Mouse (Mus musculus): ENCODE data around the gene Speg. TPM values are rescaled to one million over a fixed set of nuclear protein-coding genes. Genes with fewer than 3 reads are reported as not detected.

Gene Speg
- total and polyA plus RNA-seq, 2 experiments from 2014 or later, result 22.0 to 62.9 TPM

DNA sequence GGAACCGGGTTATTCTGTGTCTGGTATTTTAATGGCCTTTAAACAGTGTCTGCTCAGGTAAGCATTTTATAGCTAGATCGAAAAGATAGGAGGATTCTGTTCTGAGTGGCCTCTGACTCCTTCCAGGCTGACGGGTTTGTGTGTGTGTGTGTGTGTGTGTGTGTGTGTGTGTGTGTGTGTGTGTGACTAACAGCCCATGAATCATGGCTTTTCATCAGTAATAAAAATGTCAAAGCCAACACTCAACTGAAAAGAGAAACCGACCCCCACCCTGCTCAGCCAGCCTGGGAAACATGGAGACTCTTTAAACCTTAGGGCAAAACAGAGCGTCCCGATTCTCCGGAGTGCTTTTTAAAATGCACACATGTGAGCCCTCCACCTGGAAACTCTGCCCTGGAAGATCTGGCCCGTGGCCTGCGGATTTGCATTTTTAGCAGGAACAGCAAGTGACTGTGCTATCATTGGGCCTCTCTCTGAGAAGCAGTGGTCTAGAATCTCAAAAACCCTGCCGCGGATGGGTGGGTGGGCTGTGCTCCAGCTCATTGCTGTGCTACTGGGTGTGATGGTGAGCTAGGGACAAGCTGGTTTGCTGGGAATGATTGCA lies 36.9 kb upstream of the Speg start:
- no peak for TF ChIP-seq CTCF (IDR thresholded peaks at IDR 0.05)
- DNase-seq (ENCODE audit: low spot score) (peak; percentile 24), ATAC-seq (ENCODE audit: low FRiP score) (peak; percentile 48; the same call in 1 of the 2 replicates)
- Histone ChIP-seq H3K27me3 (ENCODE audit: insufficient read depth, low read length) (no peaks in the 10 kb centered on the region), H3K9ac (replicated peaks; ENCODE audit: low read length, poor library complexity, severe bottlenecking) (no peak overlapping the region), H3K27ac (ENCODE audit: low read depth, low read length) (peak overlapping the region; percentile 32; the same call in 1 of the 2 replicates), H3K36me3 (ENCODE audit: insufficient read depth, low read length) (no peaks in the 10 kb centered on the region), H3K9me3 (ENCODE audit: low read length) (no peaks in the 10 kb centered on the region), H3K4me3 (ENCODE audit: low read depth, low read length) (no peak overlapping the region), H3K4me2 (ENCODE audit: low read depth, low read length, poor library complexity, severe bottlenecking) (no peak overlapping the region), H3K4me1 (ENCODE audit: insufficient read depth, low read length) (peaks cover 10% of the 10 kb centered on the region)
- WGBS, result 14% methylated on average over 11 of the region's 11 CpGs

DNA sequence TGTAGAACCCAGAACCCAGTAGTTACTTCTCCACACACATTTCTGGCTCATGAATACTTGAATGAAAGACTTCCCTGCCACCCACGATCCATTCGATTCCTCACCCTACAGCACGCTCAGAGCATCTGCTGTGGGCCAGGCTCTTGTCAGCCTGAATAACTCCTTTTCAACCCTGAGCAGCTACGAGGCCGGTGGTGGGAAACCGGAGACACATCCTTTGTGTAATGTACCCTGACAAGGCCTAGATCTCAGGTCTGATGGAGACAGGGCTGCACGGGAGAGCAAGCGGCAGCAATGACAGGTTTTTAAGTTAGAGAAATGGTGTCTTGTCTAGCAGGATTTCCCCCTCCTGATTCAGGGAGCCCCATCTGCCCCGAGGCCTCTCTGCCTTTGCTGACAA lies 35.8 kb upstream of the Speg start:
- Histone ChIP-seq H3K27ac (ENCODE audit: low read depth, low read length) (peak overlapping the region; percentile 8; the same call in 1 of the 2 replicates), H3K9ac (replicated peaks; ENCODE audit: low read length, poor library complexity, severe bottlenecking) (no peak overlapping the region), H3K4me3 (ENCODE audit: low read depth, low read length) (no peak overlapping the region), H3K4me2 (ENCODE audit: low read depth, low read length, poor library complexity, severe bottlenecking) (no peak overlapping the region), H3K27me3 (ENCODE audit: insufficient read depth, low read length) (no peaks in the 10 kb centered on the region), H3K9me3 (ENCODE audit: low read length) (no peaks in the 10 kb centered on the region), H3K36me3 (ENCODE audit: insufficient read depth, low read length) (no peaks in the 10 kb centered on the region), H3K4me1 (ENCODE audit: insufficient read depth, low read length) (peaks cover 10% of the 10 kb centered on the region)
- DNase-seq (ENCODE audit: low spot score) (peak; percentile 24), ATAC-seq (ENCODE audit: low FRiP score) (peak; percentile 35; the same call in 1 of the 2 replicates)
- TF ChIP-seq CTCF (IDR thresholded peaks at IDR 0.05), result no peak
- WGBS, result 22% methylated on average over 9 of the region's 9 CpGs

DNA sequence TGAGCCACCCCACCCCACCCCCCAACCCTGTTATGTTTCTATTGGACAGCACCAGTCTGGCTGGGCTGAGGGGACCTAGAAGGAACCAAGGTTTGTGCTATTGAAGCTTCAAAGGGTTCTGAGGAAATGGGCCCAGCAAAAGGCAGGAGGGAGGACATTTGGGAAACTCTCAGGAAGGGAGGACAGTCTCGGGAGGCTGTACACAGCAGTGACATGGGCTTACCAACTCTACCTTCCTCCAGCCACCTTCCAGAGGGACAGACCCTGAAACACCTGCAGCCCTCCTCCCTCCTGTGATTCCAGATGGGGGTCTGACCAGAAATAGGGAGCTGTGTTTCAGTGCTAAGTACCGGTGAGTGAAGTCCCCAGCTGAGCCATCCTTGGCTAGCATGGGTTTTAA lies 34.6 kb upstream of the Speg start:
- H3K4me1 ChIP-seq (ENCODE audit: insufficient read depth, low read length), result peaks cover 10% of the 10 kb centered on the region
- H3K4me2 ChIP-seq (ENCODE audit: low read depth, low read length, poor library complexity, severe bottlenecking), result no peak overlapping the region
- H3K36me3 ChIP-seq (ENCODE audit: insufficient read depth, low read length), result no peaks in the 10 kb centered on the region

DNA sequence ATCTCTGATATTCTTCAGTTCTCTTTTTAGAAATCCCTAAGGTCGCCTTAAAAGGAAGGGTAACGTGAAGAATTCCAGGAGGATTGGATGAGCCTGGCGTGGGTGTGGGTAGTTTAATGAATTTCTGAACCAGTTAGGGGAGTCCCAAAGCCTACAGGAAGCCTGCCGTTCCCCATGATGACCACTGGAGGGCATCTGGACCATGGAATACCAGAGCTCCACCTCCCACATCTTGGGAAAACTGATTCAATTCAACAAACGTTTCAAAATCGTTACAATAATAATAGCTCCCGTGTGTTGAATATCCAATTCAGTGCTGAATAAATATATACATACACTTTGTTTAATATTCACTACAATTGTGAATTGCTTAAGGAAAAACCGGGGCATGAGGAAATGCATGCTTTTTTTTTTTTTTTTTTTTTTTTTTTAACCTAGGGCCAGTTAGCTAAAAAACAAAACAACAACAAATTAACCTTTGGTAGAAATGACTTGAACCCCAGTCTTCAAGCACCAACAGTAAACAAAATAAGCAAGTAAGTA lies 32.2 kb upstream of the Speg start:
- Histone ChIP-seq H3K4me2 (ENCODE audit: low read depth, low read length, poor library complexity, severe bottlenecking) (no peak overlapping the region), H3K36me3 (ENCODE audit: insufficient read depth, low read length) (no peaks in the 10 kb centered on the region), H3K4me3 (ENCODE audit: low read depth, low read length) (no peak overlapping the region), H3K27me3 (ENCODE audit: insufficient read depth, low read length) (no peaks in the 10 kb centered on the region), H3K9me3 (ENCODE audit: low read length) (no peaks in the 10 kb centered on the region), H3K4me1 (ENCODE audit: insufficient read depth, low read length) (peaks cover 10% of the 10 kb centered on the region), H3K27ac (ENCODE audit: low read depth, low read length) (no peak overlapping the region), H3K9ac (replicated peaks; ENCODE audit: low read length, poor library complexity, severe bottlenecking) (no peak overlapping the region)
- DNase-seq (ENCODE audit: low spot score), result peak; percentile 92
- TF ChIP-seq CTCF (IDR thresholded peaks at IDR 0.05), result peak; percentile 95
- ATAC-seq (ENCODE audit: low FRiP score), result peak; percentile 64; the same call in 1 of the 2 replicates
- WGBS, result 2% methylated on average over 8 of the region's 8 CpGs

More for the DNA sequence above, 34.6 kb upstream of the Speg start:
- H3K9ac ChIP-seq (replicated peaks; ENCODE audit: low read length, poor library complexity, severe bottlenecking), result no peak overlapping the region
- no peak overlapping the region for H3K27ac ChIP-seq (ENCODE audit: low read depth, low read length)
- no peaks in the 10 kb centered on the region for H3K9me3 ChIP-seq (ENCODE audit: low read length)
- H3K27me3 ChIP-seq (ENCODE audit: insufficient read depth, low read length), result no peaks in the 10 kb centered on the region
- ATAC-seq (ENCODE audit: low FRiP score) (no peak), DNase-seq (ENCODE audit: low spot score) (no peak)
- H3K4me3 ChIP-seq (ENCODE audit: low read depth, low read length), result no peak overlapping the region
- WGBS, result 78% methylated on average over 2 of the region's 2 CpGs
- TF ChIP-seq CTCF (IDR thresholded peaks at IDR 0.05), result no peak

DNA sequence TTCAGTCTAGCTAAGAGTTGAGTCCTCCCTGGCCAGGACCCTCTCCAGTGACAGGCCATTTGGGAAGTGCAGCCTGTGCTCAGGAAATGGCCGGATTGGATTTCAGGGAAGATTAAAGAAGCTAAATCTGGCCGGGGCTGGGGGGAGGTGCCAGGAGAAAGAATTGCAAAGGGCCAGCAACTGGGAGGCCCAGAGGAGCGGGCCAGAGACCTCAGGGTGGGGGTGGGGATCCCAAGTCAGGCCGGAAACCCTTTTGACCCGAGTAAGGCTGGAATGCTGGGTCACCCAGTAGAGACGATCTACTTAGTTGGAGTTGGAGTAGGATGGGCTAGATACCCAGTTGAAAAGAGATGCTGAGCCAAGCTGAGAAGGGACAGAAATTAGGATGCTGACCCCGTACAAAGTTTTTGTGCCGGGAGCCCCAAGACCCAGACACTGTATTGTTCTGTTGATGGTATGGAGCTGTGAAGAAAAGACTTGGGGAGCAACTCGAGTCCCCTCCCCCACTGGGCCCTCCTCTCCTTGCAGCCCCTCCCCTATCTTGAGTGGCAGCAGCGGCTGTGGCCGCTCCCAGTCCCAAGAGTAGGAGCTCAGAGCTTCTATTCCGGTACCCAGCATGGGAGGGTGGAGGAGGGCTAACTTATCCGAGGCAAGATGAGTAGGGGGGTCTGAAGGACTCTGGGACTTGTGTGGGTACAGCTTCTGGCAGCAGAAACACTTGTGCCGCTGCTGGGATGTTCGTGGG lies 30.6 kb upstream of the Speg start:
- no peak for TF ChIP-seq CTCF (IDR thresholded peaks at IDR 0.05)
- Histone ChIP-seq H3K27me3 (ENCODE audit: insufficient read depth, low read length) (no peaks in the 10 kb centered on the region), H3K9me3 (ENCODE audit: low read length) (no peaks in the 10 kb centered on the region), H3K27ac (ENCODE audit: low read depth, low read length) (no peak overlapping the region), H3K4me2 (ENCODE audit: low read depth, low read length, poor library complexity, severe bottlenecking) (no peak overlapping the region), H3K4me1 (ENCODE audit: insufficient read depth, low read length) (no peaks in the 10 kb centered on the region), H3K9ac (replicated peaks; ENCODE audit: low read length, poor library complexity, severe bottlenecking) (no peak overlapping the region), H3K4me3 (ENCODE audit: low read depth, low read length) (no peak overlapping the region), H3K36me3 (ENCODE audit: insufficient read depth, low read length) (no peaks in the 10 kb centered on the region)
- no peak for ATAC-seq (ENCODE audit: low FRiP score)
- DNase-seq (ENCODE audit: low spot score), result no peak
- 10% methylated on average over 15 of the region's 15 CpGs for WGBS

Data from midbrain, postnatal 0 days (tissue).